Mouse (Mus musculus): ENCODE data around the gene Slc16a6. TPM values are rescaled to one million over a fixed set of nuclear protein-coding genes. Genes with fewer than 3 reads are reported as not detected.

Slc16a6 gene
- polyA plus RNA-seq, 1 experiment = 4.3 TPM

- H3ac ChIP-seq (ENCODE audit: control insufficient read depth, insufficient read length) = no peak overlapping the region
- no peaks in the 10 kb centered on the region for H3K79me2 ChIP-seq (ENCODE audit: control insufficient read depth, insufficient read depth)
- H3K4me2 ChIP-seq (ENCODE audit: low read depth) = peak overlapping the region; percentile 93
- peak in 2 of 3 experiments; percentile 43 to 68 for TF ChIP-seq MYOG (IDR thresholded peaks at IDR 0.05; ENCODE audit: control insufficient read depth in 1 of 3, insufficient read depth in 1 of 3, insufficient read length in 2 of 3, low read depth in 2 of 3)
- TF ChIP-seq CEBPB (IDR thresholded peaks at IDR 0.05; ENCODE audit: insufficient read depth, poor library complexity, severe bottlenecking) = no peak
- no peak for TF ChIP-seq MAX (IDR thresholded peaks at IDR 0.05; ENCODE audit: low read depth)
- TF ChIP-seq MYOD1 (IDR thresholded peaks at IDR 0.05; ENCODE audit: control insufficient read depth in 1 of 3, insufficient read length in 2 of 3, low read depth in 2 of 3) = peak in 2 of 3 experiments; percentile 47 to 76
- TF ChIP-seq POLR2AphosphoS2 (IDR thresholded peaks at IDR 0.05; ENCODE audit: insufficient read length, low read depth) = peak; percentile 48
- no peak for TF ChIP-seq USF1 (IDR thresholded peaks at IDR 0.05; ENCODE audit: low read depth)
- no peak for TF ChIP-seq TCF3 (IDR thresholded peaks at IDR 0.05; ENCODE audit: insufficient read length, low read depth)
- no peak for TF ChIP-seq SRF (IDR thresholded peaks at IDR 0.05; ENCODE audit: control insufficient read depth, insufficient read length, low read depth)
- peak; percentile 44 for TF ChIP-seq POLR2A (IDR thresholded peaks at IDR 0.05; ENCODE audit: insufficient read length, low read depth)
- TF ChIP-seq TCF12 (IDR thresholded peaks at IDR 0.05; ENCODE audit: insufficient read depth, poor library complexity, severe bottlenecking) = no peak
- no peak for TF ChIP-seq E2F4 (IDR thresholded peaks at IDR 0.05; ENCODE audit: insufficient read depth)
- peak overlapping the region; percentile 20 for H3K4me3 ChIP-seq
- peaks cover 9% of the 10 kb centered on the region for H3K36me3 ChIP-seq (ENCODE audit: control insufficient read depth, insufficient read depth)
- H3K27me3 ChIP-seq (ENCODE audit: control insufficient read depth, insufficient read depth, insufficient read length) = no peaks in the 10 kb centered on the region
Measured at GRCm38 (mm10) chr11:109439829-109440340, 33.5 kb downstream of the Slc16a6 start.

- TF ChIP-seq REST (IDR thresholded peaks at IDR 0.05; ENCODE audit: insufficient read depth, insufficient read length) (no peak), POLR2A (IDR thresholded peaks at IDR 0.05; ENCODE audit: insufficient read length, low read depth) (no peak), MYOG (IDR thresholded peaks at IDR 0.05; ENCODE audit: control insufficient read depth in 1 of 3, insufficient read depth in 1 of 3, insufficient read length in 2 of 3, low read depth in 2 of 3) (no peak), TCF12 (IDR thresholded peaks at IDR 0.05; ENCODE audit: insufficient read depth, poor library complexity, severe bottlenecking) (no peak), MAX (IDR thresholded peaks at IDR 0.05; ENCODE audit: low read depth) (no peak), TCF3 (IDR thresholded peaks at IDR 0.05; ENCODE audit: insufficient read length, low read depth) (no peak), CEBPB (IDR thresholded peaks at IDR 0.05; ENCODE audit: insufficient read depth, poor library complexity, severe bottlenecking) (no peak), E2F4 (IDR thresholded peaks at IDR 0.05; ENCODE audit: insufficient read depth) (no peak), USF1 (IDR thresholded peaks at IDR 0.05; ENCODE audit: low read depth) (no peak), POLR2AphosphoS2 (IDR thresholded peaks at IDR 0.05; ENCODE audit: insufficient read length, low read depth) (no peak), SRF (IDR thresholded peaks at IDR 0.05; ENCODE audit: control insufficient read depth, insufficient read length, low read depth) (no peak), MYOD1 (IDR thresholded peaks at IDR 0.05; ENCODE audit: control insufficient read depth in 1 of 3, insufficient read length in 2 of 3, low read depth in 2 of 3) (no peak)
- H3ac ChIP-seq (ENCODE audit: control insufficient read depth, insufficient read length) = no peak overlapping the region
- no peaks in the 10 kb centered on the region for H3K27me3 ChIP-seq (ENCODE audit: control insufficient read depth, insufficient read depth, insufficient read length)
- peaks cover 10% of the 10 kb centered on the region for H3K36me3 ChIP-seq (ENCODE audit: control insufficient read depth, insufficient read depth)
- H3K4me3 ChIP-seq = no peak overlapping the region
- H3K79me2 ChIP-seq (ENCODE audit: control insufficient read depth, insufficient read depth) = no peaks in the 10 kb centered on the region
- peak overlapping the region; percentile 93 for H3K4me2 ChIP-seq (ENCODE audit: low read depth)
Measured at GRCm38 (mm10) chr11:109439209-109439608, 34.2 kb downstream of the Slc16a6 start.

DNA sequence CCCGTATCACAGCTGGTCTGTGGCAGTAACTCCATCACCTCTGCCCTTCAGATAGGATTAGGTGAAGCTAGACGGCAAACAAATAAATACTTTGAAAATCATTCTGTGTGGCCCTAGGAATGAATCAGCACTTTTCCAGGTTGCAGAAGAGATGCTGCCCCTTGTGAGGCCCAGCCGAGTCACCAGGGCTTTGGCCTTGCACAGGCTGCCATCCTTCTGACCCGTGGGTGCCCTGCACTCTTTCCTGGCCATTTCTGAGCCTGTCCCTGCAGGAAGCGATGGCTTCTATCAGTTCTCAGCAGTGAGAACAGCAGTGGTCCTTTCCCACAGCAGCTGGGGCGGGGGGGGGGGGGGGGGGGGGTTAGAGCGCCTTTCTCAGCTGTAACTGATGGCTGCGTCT lies 36.5 kb downstream of the Slc16a6 start:
- Histone ChIP-seq H3K79me2 (ENCODE audit: control insufficient read depth, insufficient read depth) (no peaks in the 10 kb centered on the region), H3ac (ENCODE audit: control insufficient read depth, insufficient read length) (no peak overlapping the region), H3K4me2 (ENCODE audit: low read depth) (no peak overlapping the region), H3K4me3 (no peak overlapping the region), H3K27me3 (ENCODE audit: control insufficient read depth, insufficient read depth, insufficient read length) (no peaks in the 10 kb centered on the region), H3K36me3 (ENCODE audit: control insufficient read depth, insufficient read depth) (peaks cover 10% of the 10 kb centered on the region)
- TF ChIP-seq REST (IDR thresholded peaks at IDR 0.05; ENCODE audit: insufficient read depth, insufficient read length) (no peak), TCF12 (IDR thresholded peaks at IDR 0.05; ENCODE audit: insufficient read depth, poor library complexity, severe bottlenecking) (no peak), USF1 (IDR thresholded peaks at IDR 0.05; ENCODE audit: low read depth) (no peak), E2F4 (IDR thresholded peaks at IDR 0.05; ENCODE audit: insufficient read depth) (no peak), MYOG (IDR thresholded peaks at IDR 0.05; ENCODE audit: control insufficient read depth in 1 of 3, insufficient read depth in 1 of 3, insufficient read length in 2 of 3, low read depth in 2 of 3) (no peak), TCF3 (IDR thresholded peaks at IDR 0.05; ENCODE audit: insufficient read length, low read depth) (no peak)

DNA sequence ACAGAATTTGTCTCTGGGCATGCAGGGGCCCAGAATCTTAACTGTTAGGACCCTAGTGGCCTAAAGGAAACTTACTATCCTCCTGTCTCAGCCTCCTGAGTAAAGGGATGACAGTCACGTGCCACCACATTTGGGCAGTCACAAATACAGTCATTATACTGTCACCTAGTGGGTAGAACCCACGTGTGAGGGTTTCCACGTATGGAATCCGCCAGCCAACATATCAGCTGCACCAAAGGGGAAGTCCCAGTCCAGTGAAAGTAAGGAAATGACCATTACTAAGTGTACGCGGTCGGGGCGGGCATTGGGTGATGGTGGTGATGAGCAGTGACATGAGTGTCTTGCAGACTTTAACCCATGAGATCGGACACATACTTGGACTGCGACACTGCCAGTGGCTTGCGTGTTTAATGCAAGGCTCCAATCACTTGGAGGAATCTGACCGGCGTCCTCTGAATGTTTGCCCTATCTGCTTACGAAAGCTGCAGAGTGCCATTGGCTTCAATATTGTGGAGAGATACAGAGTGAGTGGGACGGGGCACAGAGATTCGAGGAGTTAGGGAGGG lies 39.1 kb downstream of the Slc16a6 start:
- Histone ChIP-seq H3K4me3 (no peak overlapping the region), H3K36me3 (ENCODE audit: control insufficient read depth, insufficient read depth) (peaks cover 18% of the 10 kb centered on the region), H3K79me2 (ENCODE audit: control insufficient read depth, insufficient read depth) (no peaks in the 10 kb centered on the region), H3K4me2 (ENCODE audit: low read depth) (no peak overlapping the region), H3K27me3 (ENCODE audit: control insufficient read depth, insufficient read depth, insufficient read length) (no peaks in the 10 kb centered on the region), H3ac (ENCODE audit: control insufficient read depth, insufficient read length) (no peak overlapping the region)
- no peak for TF ChIP-seq SRF (IDR thresholded peaks at IDR 0.05; ENCODE audit: control insufficient read depth, insufficient read length, low read depth)
- no peak for TF ChIP-seq POLR2A (IDR thresholded peaks at IDR 0.05; ENCODE audit: insufficient read length, low read depth)
- TF ChIP-seq REST (IDR thresholded peaks at IDR 0.05; ENCODE audit: insufficient read depth, insufficient read length) = no peak
- TF ChIP-seq USF1 (IDR thresholded peaks at IDR 0.05; ENCODE audit: low read depth) = no peak
- no peak for TF ChIP-seq CEBPB (IDR thresholded peaks at IDR 0.05; ENCODE audit: insufficient read depth, poor library complexity, severe bottlenecking)
- no peak for TF ChIP-seq POLR2AphosphoS2 (IDR thresholded peaks at IDR 0.05; ENCODE audit: insufficient read length, low read depth)
- no peak for TF ChIP-seq MYOD1 (IDR thresholded peaks at IDR 0.05; ENCODE audit: control insufficient read depth in 1 of 3, insufficient read length in 2 of 3, low read depth in 2 of 3)

- Histone ChIP-seq H3ac (ENCODE audit: control insufficient read depth, insufficient read length) (no peak overlapping the region), H3K79me2 (ENCODE audit: control insufficient read depth, insufficient read depth) (peaks cover 6% of the 10 kb centered on the region), H3K27me3 (ENCODE audit: control insufficient read depth, insufficient read depth, insufficient read length) (no peaks in the 10 kb centered on the region), H3K36me3 (ENCODE audit: control insufficient read depth, insufficient read depth) (peaks cover 10% of the 10 kb centered on the region), H3K4me2 (ENCODE audit: low read depth) (peak overlapping the region; percentile 87), H3K4me3 (no peak overlapping the region)
- TF ChIP-seq TCF12 (IDR thresholded peaks at IDR 0.05; ENCODE audit: insufficient read depth, poor library complexity, severe bottlenecking) = no peak
- TF ChIP-seq TCF3 (IDR thresholded peaks at IDR 0.05; ENCODE audit: insufficient read length, low read depth) = no peak
- TF ChIP-seq POLR2AphosphoS2 (IDR thresholded peaks at IDR 0.05; ENCODE audit: insufficient read length, low read depth) = no peak
- TF ChIP-seq MYOG (IDR thresholded peaks at IDR 0.05; ENCODE audit: control insufficient read depth in 1 of 3, insufficient read depth in 1 of 3, insufficient read length in 2 of 3, low read depth in 2 of 3) = no peak
- no peak for TF ChIP-seq POLR2A (IDR thresholded peaks at IDR 0.05; ENCODE audit: insufficient read length, low read depth)
- TF ChIP-seq CEBPB (IDR thresholded peaks at IDR 0.05; ENCODE audit: insufficient read depth, poor library complexity, severe bottlenecking) = no peak
- no peak for TF ChIP-seq REST (IDR thresholded peaks at IDR 0.05; ENCODE audit: insufficient read depth, insufficient read length)
- TF ChIP-seq MYOD1 (IDR thresholded peaks at IDR 0.05; ENCODE audit: control insufficient read depth in 1 of 3, insufficient read length in 2 of 3, low read depth in 2 of 3) = no peak
- TF ChIP-seq USF1 (IDR thresholded peaks at IDR 0.05; ENCODE audit: low read depth) = no peak
- no peak for TF ChIP-seq SRF (IDR thresholded peaks at IDR 0.05; ENCODE audit: control insufficient read depth, insufficient read length, low read depth)
- TF ChIP-seq E2F4 (IDR thresholded peaks at IDR 0.05; ENCODE audit: insufficient read depth) = no peak
- no peak for TF ChIP-seq MAX (IDR thresholded peaks at IDR 0.05; ENCODE audit: low read depth)
Measured at GRCm38 (mm10) chr11:109427353-109427752, 46.0 kb downstream of the Slc16a6 start.

Data from myocyte (in vitro differentiated cells).